Mouse (Mus musculus) spleen, adult 2 months (tissue): ENCODE data around the gene Gm21954.

Source experiments
- CTCF ChIP-seq: fragments of 200-500 bp; IDR thresholded peaks from 2 replicates; pipeline ENCODE4 v1.5.1; 2011; ENCODE audit warnings: mild to moderate bottlenecking, inconsistent platforms; ENCODE audit not compliant: insufficient read depth, insufficient read length, insufficient replicate concordance; ENCODE audit errors: extremely low read depth
- POLR2A ChIP-seq: fragments of 200-500 bp; IDR thresholded peaks from 2 replicates; pipeline ENCODE4 v1.6.1; 2011; ENCODE audit warnings: low read depth, low read length, inconsistent platforms

GRCm38 (mm10) chr3:55461092-55461491, 10.9 kb downstream of the Gm21954 start:
- TF ChIP-seq CTCF (no peak), POLR2A (no peak)
